Mouse (Mus musculus): Measurements from ENCODE around the gene Rsph1. TPM values are rescaled to one million over a fixed set of nuclear protein-coding genes. Genes with fewer than 3 reads are reported as not detected.

Rsph1 gene
- polyA plus RNA-seq, 1 experiment, result not detected

DNA sequence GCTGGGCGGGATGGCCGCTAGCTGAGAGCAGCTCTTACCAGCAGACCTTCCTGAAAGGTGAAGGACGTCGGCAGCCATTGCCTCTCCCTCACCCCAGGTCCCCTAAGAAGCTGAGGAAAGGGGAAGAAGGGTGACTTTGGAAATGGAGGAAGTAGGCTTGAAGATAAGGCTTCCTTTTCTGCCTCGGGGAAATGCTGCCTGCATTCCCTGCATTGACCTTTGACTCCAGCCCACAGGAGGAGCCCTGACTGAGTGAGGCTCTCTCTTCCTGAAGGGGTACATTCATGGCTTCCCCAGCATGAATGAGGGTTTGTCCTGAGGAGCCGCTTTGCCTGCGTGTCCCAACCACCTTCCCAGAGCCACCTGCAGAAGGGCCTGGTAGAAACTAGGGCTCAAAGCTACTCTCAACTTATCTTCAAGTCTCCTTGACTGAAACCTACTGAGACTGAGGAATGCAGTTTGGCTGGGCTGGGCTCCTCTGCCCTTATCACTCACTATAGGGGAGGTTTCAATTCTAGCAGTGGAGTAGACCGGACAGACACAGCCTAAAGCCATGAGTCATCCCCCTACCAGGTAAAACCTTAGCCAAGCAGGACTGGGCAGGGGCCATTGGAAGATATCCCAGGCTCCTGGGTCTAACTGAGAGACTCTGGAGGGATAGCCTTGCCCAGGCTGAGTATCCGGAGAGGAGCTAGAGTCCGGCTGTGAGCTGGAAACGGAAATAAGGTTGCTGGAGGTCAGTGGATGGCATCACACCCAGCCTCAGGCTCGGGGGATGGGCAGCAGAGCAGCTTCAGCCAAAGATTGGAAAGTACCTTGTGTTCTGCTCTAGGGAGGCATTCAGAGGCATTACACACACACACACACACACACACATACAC lies 28.0 kb upstream of the Rsph1 start:
- peaks cover 26% of the 10 kb centered on the region for H3K4me1 ChIP-seq (ENCODE audit: control insufficient read depth, insufficient read depth, low read length)
- H3K4me3 ChIP-seq (ENCODE audit: insufficient read depth, low read length), result no peak overlapping the region
- H3K27ac ChIP-seq (ENCODE audit: insufficient read depth, low read depth, low read length), result peak overlapping the region; percentile 24
- TF ChIP-seq POLR2A (IDR thresholded peaks at IDR 0.05; ENCODE audit: borderline replicate concordance, low read depth, low read length) (no peak), CTCF (IDR thresholded peaks at IDR 0.05; ENCODE audit: low read depth, low read length) (no peak)

DNA sequence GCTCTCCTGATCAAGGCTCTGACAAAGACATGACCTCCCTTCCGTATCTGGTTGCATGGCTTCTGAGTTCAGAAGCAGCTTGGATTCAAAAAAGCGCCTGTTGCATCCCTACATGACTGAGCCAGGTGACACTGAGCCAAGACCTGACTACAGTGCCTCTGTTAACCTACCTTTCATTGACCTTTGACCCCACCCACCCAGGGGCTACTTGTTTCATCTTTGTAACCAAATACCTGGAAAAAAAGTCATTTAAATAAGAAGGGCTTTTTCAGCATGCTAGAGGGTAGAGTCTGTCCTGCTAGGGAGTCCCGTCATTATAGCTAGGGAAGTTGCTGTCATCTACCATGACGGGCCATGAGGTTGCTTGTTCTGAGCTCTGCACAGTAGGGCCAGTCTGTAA lies 26.2 kb upstream of the Rsph1 start:
- H3K27ac ChIP-seq (ENCODE audit: insufficient read depth, low read depth, low read length), result no peak overlapping the region
- peaks cover 27% of the 10 kb centered on the region for H3K4me1 ChIP-seq (ENCODE audit: control insufficient read depth, insufficient read depth, low read length)
- H3K4me3 ChIP-seq (ENCODE audit: insufficient read depth, low read length), result no peak overlapping the region
- TF ChIP-seq CTCF (IDR thresholded peaks at IDR 0.05; ENCODE audit: low read depth, low read length), result no peak
- TF ChIP-seq POLR2A (IDR thresholded peaks at IDR 0.05; ENCODE audit: borderline replicate concordance, low read depth, low read length), result no peak

DNA sequence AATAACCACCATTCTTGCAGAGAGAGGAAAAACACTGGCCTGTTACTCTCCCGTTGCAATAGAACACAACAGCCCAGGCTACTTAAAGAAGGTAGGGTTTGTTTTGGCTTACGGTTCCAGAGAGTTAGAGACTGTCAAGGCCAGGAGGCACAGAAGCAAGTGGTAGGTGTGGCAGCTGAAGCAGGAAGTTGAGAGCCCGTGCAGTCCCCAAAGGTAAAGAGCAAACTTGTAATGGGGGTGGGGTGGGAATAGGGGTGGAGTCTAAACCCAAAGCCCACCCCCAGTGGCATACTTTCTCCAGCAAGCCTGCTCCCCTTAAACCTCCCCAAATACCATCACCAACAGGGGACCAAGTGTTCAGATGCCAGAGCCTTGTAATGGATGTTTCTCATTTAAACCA lies 23.6 kb upstream of the Rsph1 start:
- H3K27ac ChIP-seq (ENCODE audit: insufficient read depth, low read depth, low read length), result no peak overlapping the region
- peaks cover 31% of the 10 kb centered on the region for H3K4me1 ChIP-seq (ENCODE audit: control insufficient read depth, insufficient read depth, low read length)
- TF ChIP-seq POLR2A (IDR thresholded peaks at IDR 0.05; ENCODE audit: borderline replicate concordance, low read depth, low read length) (no peak), CTCF (IDR thresholded peaks at IDR 0.05; ENCODE audit: low read depth, low read length) (no peak)
- H3K4me3 ChIP-seq (ENCODE audit: insufficient read depth, low read length), result no peak overlapping the region

DNA sequence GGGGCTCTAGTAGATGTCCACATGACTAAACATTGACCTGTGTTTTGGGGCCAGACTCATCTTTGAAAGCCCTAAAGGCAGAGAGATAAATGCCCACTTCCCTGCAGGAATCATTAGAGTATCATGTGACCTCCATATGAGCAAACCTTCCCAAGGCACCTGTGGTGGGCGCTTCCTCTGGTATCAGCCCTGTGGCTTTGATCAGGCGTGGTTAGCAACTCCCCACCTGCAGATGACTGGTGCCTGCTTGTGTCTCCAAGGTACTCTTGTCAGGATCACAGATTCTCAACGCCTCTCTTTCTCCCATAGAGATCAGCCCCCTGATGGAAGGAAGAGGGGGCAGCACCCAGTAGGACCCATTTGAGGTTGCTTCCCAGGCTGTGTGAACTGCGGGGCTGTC lies 22.8 kb upstream of the Rsph1 start:
- peaks cover 24% of the 10 kb centered on the region for H3K4me1 ChIP-seq (ENCODE audit: control insufficient read depth, insufficient read depth, low read length)
- no peak overlapping the region for H3K4me3 ChIP-seq (ENCODE audit: insufficient read depth, low read length)
- H3K27ac ChIP-seq (ENCODE audit: insufficient read depth, low read depth, low read length), result no peak overlapping the region
- TF ChIP-seq POLR2A (IDR thresholded peaks at IDR 0.05; ENCODE audit: borderline replicate concordance, low read depth, low read length) (no peak), CTCF (IDR thresholded peaks at IDR 0.05; ENCODE audit: low read depth, low read length) (no peak)

DNA sequence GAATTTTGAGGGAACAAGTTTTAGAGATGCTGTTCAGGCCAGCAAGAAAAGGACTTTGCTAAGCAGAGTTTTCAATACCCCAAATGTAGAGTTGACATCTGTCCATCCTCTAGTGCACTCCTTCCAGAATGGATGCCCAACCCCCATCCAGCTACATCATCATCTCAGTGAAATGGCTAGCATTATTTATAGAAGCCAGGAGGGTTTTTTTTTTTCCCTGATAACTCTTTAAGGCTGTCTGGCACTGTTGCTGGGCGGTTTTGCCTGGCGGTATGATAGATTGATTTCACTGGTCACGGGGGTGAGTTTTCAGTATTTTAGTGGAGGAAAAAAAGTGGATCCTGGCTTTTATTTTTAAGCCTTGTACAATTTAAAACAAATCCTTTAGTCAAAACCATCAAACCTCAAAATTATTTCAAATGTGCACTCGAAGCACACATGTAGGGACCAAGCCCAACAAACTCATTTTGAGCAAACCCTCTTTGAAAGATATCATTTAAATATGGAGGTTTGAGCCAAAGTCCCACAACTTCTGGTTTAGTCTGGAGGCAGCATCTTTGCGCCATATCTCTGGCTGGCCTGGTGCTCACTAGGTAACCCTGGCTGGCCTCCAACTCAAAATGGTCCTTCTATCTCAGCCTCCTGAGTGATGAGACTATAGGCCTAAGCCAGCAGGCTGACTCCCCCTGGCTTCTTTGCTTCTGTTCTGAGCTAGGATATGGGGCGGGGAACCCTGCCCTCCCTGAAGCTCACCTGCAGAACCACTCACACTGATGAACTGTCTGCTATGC lies 21.4 kb upstream of the Rsph1 start:
- no peak for TF ChIP-seq POLR2A (IDR thresholded peaks at IDR 0.05; ENCODE audit: borderline replicate concordance, low read depth, low read length)
- no peak for TF ChIP-seq CTCF (IDR thresholded peaks at IDR 0.05; ENCODE audit: low read depth, low read length)
- Histone ChIP-seq H3K4me3 (ENCODE audit: insufficient read depth, low read length) (no peak overlapping the region), H3K27ac (ENCODE audit: insufficient read depth, low read depth, low read length) (no peak overlapping the region), H3K4me1 (ENCODE audit: control insufficient read depth, insufficient read depth, low read length) (peaks cover 20% of the 10 kb centered on the region)

DNA sequence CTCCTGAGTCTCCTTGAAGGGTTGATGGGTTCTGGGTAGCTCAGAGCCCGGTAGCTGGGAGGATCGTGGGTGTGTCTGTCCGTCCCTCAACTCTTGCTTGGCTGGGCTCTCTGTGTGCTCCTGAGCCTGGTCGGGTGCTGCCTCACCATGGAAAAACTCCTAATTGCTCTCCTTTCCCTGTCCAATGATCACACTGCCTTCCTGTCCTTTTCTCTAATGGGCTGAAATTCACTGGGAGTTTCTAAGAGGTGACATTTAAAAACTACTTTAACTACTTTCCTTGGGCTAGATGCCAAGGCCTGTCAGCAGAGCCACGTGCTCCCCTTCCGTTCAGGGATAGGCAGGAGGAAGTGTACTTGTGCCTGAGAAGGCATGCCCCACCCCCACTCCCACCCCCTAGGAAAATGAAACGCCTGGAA lies 20.3 kb upstream of the Rsph1 start:
- peak overlapping the region; percentile 23 for H3K27ac ChIP-seq (ENCODE audit: insufficient read depth, low read depth, low read length)
- TF ChIP-seq CTCF (IDR thresholded peaks at IDR 0.05; ENCODE audit: low read depth, low read length) (no peak), POLR2A (IDR thresholded peaks at IDR 0.05; ENCODE audit: borderline replicate concordance, low read depth, low read length) (no peak)
- peaks cover 20% of the 10 kb centered on the region for H3K4me1 ChIP-seq (ENCODE audit: control insufficient read depth, insufficient read depth, low read length)
- H3K4me3 ChIP-seq (ENCODE audit: insufficient read depth, low read length), result peak overlapping the region; percentile 86

DNA sequence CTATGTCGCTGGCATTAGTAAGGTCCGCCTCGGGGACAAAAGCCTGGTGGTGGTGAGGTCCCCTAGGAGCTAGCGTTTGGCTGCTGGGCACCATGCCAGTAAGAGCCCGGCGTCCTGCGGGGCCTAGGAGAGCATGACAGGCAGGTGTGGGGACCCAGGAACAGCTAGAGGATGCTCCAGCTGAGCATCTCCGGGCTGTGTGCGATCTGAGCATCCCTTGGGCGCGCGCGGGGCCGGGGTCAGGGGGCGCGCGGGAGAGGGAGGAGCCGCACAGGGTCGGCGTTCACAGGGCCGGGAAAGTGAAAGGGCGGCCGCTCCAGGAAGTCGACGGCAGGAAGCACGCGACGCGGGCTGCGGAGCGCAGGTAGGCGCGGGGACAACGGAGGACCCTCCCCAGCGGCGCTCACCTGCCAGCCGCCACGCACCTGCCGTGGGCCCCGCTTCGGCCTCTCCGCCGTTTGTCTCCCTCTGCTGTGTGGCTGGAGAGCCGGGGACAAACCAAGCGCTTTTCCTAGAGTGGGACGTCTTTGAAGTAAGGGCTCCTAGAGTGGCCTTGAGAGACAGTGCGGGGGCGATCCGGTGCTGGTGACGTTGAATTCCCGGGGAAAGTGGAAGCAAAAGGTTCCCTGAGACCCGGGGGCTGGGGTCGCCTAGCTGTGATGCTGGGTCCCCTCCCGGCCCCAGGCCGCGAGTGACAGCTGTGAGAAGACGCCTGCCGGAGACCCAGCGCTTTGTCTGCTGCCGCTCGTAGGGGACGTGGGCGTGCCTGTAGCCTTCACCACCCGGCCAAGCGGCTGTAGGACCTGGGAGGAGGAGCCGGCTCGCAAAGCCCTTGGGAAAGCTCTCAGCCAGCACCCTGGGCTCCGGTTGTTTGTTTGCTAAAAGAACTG lies 19.0 kb upstream of the Rsph1 start:
- peak overlapping the region; percentile 86 for H3K4me3 ChIP-seq (ENCODE audit: insufficient read depth, low read length)
- H3K4me1 ChIP-seq (ENCODE audit: control insufficient read depth, insufficient read depth, low read length), result peaks cover 30% of the 10 kb centered on the region
- no peak for TF ChIP-seq CTCF (IDR thresholded peaks at IDR 0.05; ENCODE audit: low read depth, low read length)
- peak overlapping the region; percentile 28 for H3K27ac ChIP-seq (ENCODE audit: insufficient read depth, low read depth, low read length)

DNA sequence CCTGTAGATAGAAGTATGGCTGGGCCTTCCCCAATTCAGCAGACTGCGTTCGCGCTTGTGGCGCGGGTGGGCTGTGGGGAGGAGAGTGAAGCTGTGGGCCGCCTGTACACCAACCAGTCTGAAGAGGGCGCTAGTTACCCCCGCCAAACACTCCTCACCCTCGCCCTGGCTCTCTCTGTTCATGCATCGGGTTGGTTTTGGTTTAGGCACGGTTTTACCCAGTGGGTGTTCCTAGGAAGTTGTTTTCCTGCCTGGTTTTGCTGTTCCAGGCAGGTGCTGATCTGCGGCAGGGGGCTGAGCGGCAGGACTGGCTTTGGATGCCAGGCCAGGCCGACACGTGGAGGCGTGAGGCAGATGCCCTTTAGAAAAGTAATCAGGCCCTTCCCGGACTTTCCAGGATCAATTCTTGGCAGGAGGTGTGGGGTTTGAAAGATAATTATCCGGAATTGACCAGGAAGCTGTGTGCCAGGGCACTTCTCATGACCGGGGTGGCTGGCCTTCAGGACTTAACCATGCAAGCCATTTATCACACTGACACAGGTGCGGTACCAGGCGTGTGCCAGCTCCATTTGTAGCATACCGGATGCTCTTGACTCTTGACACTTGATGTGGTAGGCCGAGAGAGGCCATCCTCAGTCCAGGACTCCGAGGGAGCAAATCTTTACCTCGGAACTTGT lies 18.2 kb upstream of the Rsph1 start:
- TF ChIP-seq POLR2A (IDR thresholded peaks at IDR 0.05; ENCODE audit: borderline replicate concordance, low read depth, low read length), result no peak
- TF ChIP-seq CTCF (IDR thresholded peaks at IDR 0.05; ENCODE audit: low read depth, low read length), result peak; percentile 58; the same call in 1 of the 2 replicates
- peak overlapping the region; percentile 20 for H3K27ac ChIP-seq (ENCODE audit: insufficient read depth, low read depth, low read length)
- peaks cover 35% of the 10 kb centered on the region for H3K4me1 ChIP-seq (ENCODE audit: control insufficient read depth, insufficient read depth, low read length)
- H3K4me3 ChIP-seq (ENCODE audit: insufficient read depth, low read length), result peak overlapping the region; percentile 86
